Mouse (Mus musculus) lung, embryonic 15.5 days (tissue): ENCODE results near the gene Sel1l. TPM values are rescaled to one million over a fixed set of nuclear protein-coding genes. Genes with fewer than 3 reads are reported as not detected.
"Not testable (repeated sequence)": the region's sequence is repeated elsewhere in the genome, so short reads cannot be mapped to it uniquely, and the experiment has no call there.

Experiments used
- ATAC-seq: fragments of 200-750 bp; cut with Nextera tagmentation; 2 replicates; pipeline ENCODE4 v1.8.0; 2017; ENCODE audit warnings: moderate number of reproducible peaks, borderline replicate concordance; ENCODE audit not compliant: low FRiP score, low TSS enrichment; ENCODE audit errors: extremely low read depth
- H3K27ac ChIP-seq: fragments of 300-500 bp; sonication (generic); 2 replicates; pipeline ENCODE4 v1.5.1; 2015; ENCODE audit warnings: moderate library complexity, mild to moderate bottlenecking, inconsistent platforms
- H3K27me3 ChIP-seq: fragments of 300-500 bp; sonication (generic); 2 replicates; pipeline ENCODE4 v1.6.1; 2015; ENCODE audit warnings: inconsistent platforms
- H3K36me3 ChIP-seq: fragments of 300-500 bp; sonication (generic); 2 replicates; pipeline ENCODE4 v1.6.1; 2015; ENCODE audit warnings: inconsistent platforms
- H3K4me1 ChIP-seq: fragments of 300-500 bp; sonication (generic); 2 replicates; pipeline ENCODE4 v1.6.1; 2015; ENCODE audit warnings: inconsistent platforms
- H3K4me2 ChIP-seq: fragments of 300-500 bp; sonication (generic); 2 replicates; pipeline ENCODE4 v1.6.1; 2015; ENCODE audit warnings: inconsistent platforms, mild to moderate bottlenecking, moderate library complexity
- H3K4me3 ChIP-seq: fragments of 300-500 bp; sonication (generic); 2 replicates; pipeline ENCODE4 v1.5.1; 2015; ENCODE audit warnings: mild to moderate bottlenecking, inconsistent platforms
- H3K9ac ChIP-seq: fragments of 300-500 bp; sonication (generic); 2 replicates; pipeline ENCODE4 v1.6.1; 2015; ENCODE audit warnings: inconsistent platforms
- H3K9me3 ChIP-seq: fragments of 300-500 bp; sonication (generic); 2 replicates; pipeline ENCODE4 v1.6.1; 2016; ENCODE audit warnings: inconsistent platforms
- WGBS: fragments of 180-500 bp; shearing (Covaris S2); methylation state at CpG from one replicate; pipeline ENCODE4 v1.1.7; 2015; 5-methylcytosine and 5-hydroxymethylcytosine counted together
- polyA plus RNA-seq: library from polyadenylated mRNA; unstranded; fragments of >200 nt; fragmentation: Nextera tagmentation; extraction: Ambion mirVana; gene quantifications from 2 replicates; pipeline ENCODE4 v1.2.1, GENCODE M21; 2015

The Sel1l gene
- polyA plus RNA-seq, 1 experiment from 2014 or later: 116 TPM

DNA sequence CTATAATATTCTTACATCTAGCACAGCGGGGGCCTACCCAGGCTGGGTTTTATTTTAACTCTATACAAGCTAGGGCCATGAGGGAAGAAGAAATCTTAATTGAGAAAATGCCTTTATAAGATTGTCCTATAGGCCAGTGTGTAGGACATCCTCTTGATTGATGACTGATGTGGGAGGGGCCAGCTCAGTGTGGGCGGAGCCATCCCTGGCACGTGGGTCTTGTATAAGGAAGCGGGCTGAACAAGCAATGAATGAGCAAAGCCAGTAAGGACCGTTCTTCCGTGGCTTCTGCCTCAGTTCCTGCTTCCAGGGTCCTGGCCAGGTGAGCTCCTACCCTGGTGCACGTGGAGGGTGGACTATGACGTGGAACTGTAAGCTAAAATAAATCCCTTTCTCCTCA is 55.7 kb downstream of the Sel1l start:
- no peak for ATAC-seq
- H3K27me3 ChIP-seq: no peaks in the 10 kb centered on the region
- no peak overlapping the region for H3K4me2 ChIP-seq
- no peak overlapping the region for H3K9ac ChIP-seq
- H3K4me3 ChIP-seq: no peak overlapping the region
- no peaks in the 10 kb centered on the region for H3K4me1 ChIP-seq
- WGBS: 71% methylated on average over 8 of the region's 8 CpGs
- no peak overlapping the region for H3K27ac ChIP-seq
- H3K9me3 ChIP-seq: no peaks in the 10 kb centered on the region
- H3K36me3 ChIP-seq: no peaks in the 10 kb centered on the region

DNA sequence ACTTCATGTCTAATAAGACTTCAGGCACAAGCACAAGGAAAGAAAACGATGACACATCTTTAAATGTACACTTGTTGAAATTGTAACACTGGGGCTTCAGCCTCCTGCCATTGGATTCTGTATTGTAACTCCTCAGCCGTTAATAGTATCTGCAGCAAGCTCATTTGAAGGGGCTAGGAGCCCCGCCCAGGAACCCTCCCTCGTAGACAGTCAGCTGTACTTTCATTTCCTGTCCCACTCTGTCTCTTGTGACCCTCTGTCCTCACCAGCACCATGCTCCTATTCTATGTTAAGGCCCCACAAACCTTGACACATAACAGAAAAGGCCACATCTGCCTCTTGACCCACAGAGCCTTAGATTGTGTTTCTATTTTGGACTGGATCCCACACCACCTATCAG is 57.1 kb downstream of the Sel1l start:
- Histone ChIP-seq H3K4me3 (no peak overlapping the region), H3K4me1 (peaks cover 2% of the 10 kb centered on the region; the same call in 1 of the 2 replicates), H3K9ac (no peak overlapping the region), H3K4me2 (no peak overlapping the region), H3K27ac (no peak overlapping the region), H3K36me3 (no peaks in the 10 kb centered on the region), H3K9me3 (no peaks in the 10 kb centered on the region), H3K27me3 (no peaks in the 10 kb centered on the region)
- no peak for ATAC-seq
- WGBS: 50% methylated on average over 4 of the region's 4 CpGs

DNA sequence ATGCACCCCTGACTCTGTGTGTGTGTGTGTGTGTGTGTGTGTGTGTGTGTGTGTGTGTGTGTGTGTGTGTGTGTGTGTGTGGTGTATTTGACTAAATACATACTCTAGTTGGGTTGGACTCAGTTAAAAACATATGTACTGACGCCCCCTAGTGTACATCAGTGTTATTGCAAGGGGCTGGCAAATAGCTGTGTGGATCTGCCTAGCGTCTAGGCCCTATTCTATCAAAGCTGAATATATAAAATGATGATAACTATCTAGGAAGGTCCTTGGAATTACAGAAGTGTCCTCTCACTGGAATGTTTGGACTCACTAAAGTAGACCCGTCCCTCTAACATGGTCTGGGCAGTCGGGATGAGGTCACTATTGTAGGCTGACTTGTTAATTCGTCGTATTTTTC is 59.2 kb downstream of the Sel1l start:
- Histone ChIP-seq H3K4me3 (no peak overlapping the region), H3K9ac (no peak overlapping the region), H3K27me3 (no peaks in the 10 kb centered on the region), H3K9me3 (no peaks in the 10 kb centered on the region), H3K27ac (no peak overlapping the region), H3K36me3 (no peaks in the 10 kb centered on the region), H3K4me1 (peaks cover 6% of the 10 kb centered on the region; the same call in 1 of the 2 replicates), H3K4me2 (no peak overlapping the region)
- 53% methylated on average over 6 of the region's 6 CpGs for WGBS
- ATAC-seq: peak; percentile 25; the same call in 1 of the 2 replicates

DNA sequence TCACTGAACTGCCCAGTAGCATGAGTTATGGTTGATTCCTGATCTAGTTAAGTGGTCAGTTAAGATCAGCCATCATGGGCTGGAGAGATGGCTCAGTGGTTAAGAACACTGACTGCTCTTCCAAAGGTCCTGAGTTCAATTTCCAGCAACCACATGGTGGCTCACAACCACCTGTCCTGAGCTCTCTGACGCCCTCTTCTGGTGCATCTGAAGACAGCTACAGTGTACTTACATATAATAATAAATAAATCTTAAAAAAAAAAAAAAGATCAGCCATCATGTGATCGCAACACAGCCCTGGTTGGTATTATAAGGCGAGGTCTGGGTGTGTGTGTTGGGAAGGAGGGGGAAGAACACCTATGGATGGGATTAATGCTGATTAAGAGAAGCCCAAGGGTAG is 60.5 kb downstream of the Sel1l start:
- H3K4me2 ChIP-seq, H3K9ac ChIP-seq, H3K9me3 ChIP-seq, H3K4me1 ChIP-seq, ATAC-seq, H3K36me3 ChIP-seq, H3K27me3 ChIP-seq, H3K27ac ChIP-seq, H3K4me3 ChIP-seq: not testable (repeated sequence)
- 58% methylated on average over 3 of the region's 3 CpGs for WGBS

DNA sequence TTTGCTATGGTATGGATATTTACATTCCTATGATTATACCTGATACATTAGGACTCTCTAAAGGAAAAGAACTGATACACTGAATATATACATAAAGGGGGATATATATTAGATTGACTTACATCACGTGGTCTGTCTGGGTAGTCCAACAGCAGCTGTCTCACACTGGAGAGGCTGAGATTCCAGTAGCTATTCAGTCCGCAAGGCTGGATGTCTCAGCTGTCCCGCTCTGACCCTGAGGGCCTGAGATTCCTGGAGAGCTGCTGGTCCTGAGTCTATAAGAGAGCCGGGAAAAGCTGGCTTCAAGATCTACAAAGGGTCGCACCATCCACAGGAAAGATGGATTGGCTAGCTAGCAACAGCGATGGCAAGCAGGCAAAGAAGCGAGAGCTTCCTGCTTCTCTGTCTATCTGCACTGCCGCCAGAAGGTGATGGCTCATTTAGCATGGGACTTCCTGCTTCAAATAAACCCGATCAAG is 61.0 kb downstream of the Sel1l start, which contains the start of gene Ston2:
Ston2 (minus strand) TSS at position 429 of the 479 bp plus-strand sequence.
- no peak within 1 kb of the TSS for H3K27ac ChIP-seq
- no peaks in the 10 kb centered on the region for H3K36me3 ChIP-seq
- H3K4me3 ChIP-seq: no peak within 1 kb of the TSS
- no peak within 1 kb of the TSS for H3K4me2 ChIP-seq
- 63% methylated on average over 9 of the region's 9 CpGs for WGBS
- H3K9ac ChIP-seq: no peak within 1 kb of the TSS
- H3K9me3 ChIP-seq: no peaks in the 10 kb centered on the region
- H3K27me3 ChIP-seq: no peaks in the 10 kb centered on the region
- no peak for ATAC-seq
- H3K4me1 ChIP-seq: peaks cover 6% of the 10 kb centered on the region; the same call in 1 of the 2 replicates

DNA sequence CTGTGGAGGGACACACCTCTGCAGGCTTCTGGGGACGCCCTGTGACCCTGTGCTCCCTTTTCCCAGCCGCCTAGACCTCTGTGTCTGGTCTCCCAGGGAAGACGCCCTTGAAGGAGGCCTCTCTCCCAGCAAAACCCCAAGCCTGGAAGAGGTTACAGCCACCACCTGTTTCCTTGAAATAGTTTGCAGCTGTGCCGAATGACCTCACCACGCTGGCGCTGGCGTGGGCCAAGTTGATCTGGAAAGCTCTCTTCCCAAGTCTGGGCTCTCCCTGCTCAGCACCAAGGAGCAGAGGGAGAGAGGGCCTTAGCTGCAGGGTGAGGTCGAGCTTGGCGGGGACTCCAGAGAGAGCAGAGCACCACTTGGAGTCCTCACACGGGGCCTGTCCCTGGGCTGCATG is 62.6 kb downstream of the Sel1l start:
- Histone ChIP-seq H3K27me3 (no peaks in the 10 kb centered on the region), H3K27ac (no peak overlapping the region; the same call in 1 of the 2 replicates), H3K9ac (no peak overlapping the region), H3K9me3 (no peaks in the 10 kb centered on the region), H3K4me2 (no peak overlapping the region), H3K36me3 (no peaks in the 10 kb centered on the region), H3K4me3 (no peak overlapping the region), H3K4me1 (peaks cover 6% of the 10 kb centered on the region; the same call in 1 of the 2 replicates)
- 29% methylated on average over 10 of the region's 10 CpGs for WGBS
- ATAC-seq: peak; percentile 60; the same call in 1 of the 2 replicates

DNA sequence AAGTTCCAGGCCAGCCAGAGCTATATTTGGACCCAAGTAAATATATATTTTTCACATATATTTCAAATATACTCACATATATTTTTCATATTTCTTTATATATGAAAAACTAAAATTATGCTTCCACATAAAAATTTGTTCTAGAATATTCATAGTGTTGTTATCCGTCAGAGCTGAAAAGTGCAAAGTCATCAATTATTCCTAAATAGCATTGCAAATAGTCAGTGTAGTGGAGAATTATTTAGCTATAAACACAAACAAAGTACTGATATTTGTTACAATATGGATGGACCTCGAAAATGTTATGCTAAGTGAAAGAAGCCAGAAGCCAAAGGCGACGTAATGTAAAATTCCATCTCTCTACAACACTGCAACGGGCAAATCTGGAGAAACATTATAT is 67.5 kb downstream of the Sel1l start:
- Histone ChIP-seq H3K4me2 (no peak overlapping the region), H3K9ac (no peak overlapping the region), H3K27ac (no peak overlapping the region), H3K4me1 (peaks cover 10% of the 10 kb centered on the region; the same call in 1 of the 2 replicates), H3K36me3 (no peaks in the 10 kb centered on the region), H3K9me3 (no peaks in the 10 kb centered on the region), H3K4me3 (no peak overlapping the region), H3K27me3 (no peaks in the 10 kb centered on the region)
- ATAC-seq: no peak
- WGBS: 79% methylated on average over 5 of the region's 5 CpGs

DNA sequence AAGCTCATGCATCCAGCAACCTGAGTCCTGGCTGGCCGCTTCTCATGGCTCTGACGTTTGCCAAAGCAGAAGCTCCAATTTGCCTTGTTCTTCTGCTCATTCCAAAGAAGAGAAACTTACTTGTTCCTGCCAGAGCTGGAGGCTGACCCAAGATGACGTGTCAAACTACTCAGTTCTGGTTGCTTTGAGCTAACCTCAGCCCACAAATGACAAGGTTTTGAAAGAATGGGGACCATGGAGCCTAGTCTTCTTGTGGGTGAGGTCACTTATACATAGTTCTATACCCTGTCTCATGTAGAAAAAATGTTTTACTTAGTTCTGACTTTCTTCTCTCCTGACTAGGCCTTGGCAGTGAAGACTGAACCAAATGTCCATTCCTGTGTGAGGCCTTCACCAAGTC is 68.4 kb downstream of the Sel1l start:
- WGBS: 80% methylated on average over 3 of the region's 3 CpGs

DNA sequence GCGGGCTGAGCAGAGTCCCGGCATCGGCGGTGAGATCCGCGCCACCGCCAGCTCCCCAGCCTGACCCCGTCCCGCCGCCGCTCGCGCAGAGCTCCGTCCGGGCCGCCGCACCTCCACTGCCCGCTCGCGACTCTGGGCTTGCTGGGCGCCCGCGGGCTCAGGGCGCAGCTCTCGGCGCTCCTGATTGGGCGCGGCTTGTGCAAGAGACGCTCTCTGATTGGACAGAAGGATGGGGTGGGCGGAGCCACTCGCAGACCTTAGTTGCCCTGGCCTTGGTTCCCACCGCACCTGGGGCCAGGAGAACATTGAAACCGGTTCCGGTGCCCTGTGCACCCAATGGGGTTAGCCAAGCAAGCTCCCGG is 70.0 kb downstream of the Sel1l start:
- H3K4me3 ChIP-seq: peak overlapping the region; percentile 62
- H3K27ac ChIP-seq: peak overlapping the region; percentile 46; the same call in 1 of the 2 replicates
- H3K9ac ChIP-seq: peak overlapping the region; percentile 41
- no peaks in the 10 kb centered on the region for H3K27me3 ChIP-seq
- ATAC-seq: peak; percentile 91
- peaks cover 10% of the 10 kb centered on the region; the same call in 1 of the 2 replicates for H3K4me1 ChIP-seq
- no peaks in the 10 kb centered on the region for H3K9me3 ChIP-seq
- peak overlapping the region; percentile 92 for H3K4me2 ChIP-seq
- H3K36me3 ChIP-seq: no peaks in the 10 kb centered on the region
- under 1% methylated on average over 35 of the region's 35 CpGs for WGBS

More for the DNA sequence above, 68.4 kb downstream of the Sel1l start:
- Histone ChIP-seq H3K4me1 (peaks cover 10% of the 10 kb centered on the region; the same call in 1 of the 2 replicates), H3K27me3 (no peaks in the 10 kb centered on the region), H3K36me3 (no peaks in the 10 kb centered on the region), H3K9ac (no peak overlapping the region), H3K4me3 (no peak overlapping the region), H3K27ac (no peak overlapping the region), H3K4me2 (no peak overlapping the region), H3K9me3 (no peaks in the 10 kb centered on the region)
- ATAC-seq: no peak

DNA sequence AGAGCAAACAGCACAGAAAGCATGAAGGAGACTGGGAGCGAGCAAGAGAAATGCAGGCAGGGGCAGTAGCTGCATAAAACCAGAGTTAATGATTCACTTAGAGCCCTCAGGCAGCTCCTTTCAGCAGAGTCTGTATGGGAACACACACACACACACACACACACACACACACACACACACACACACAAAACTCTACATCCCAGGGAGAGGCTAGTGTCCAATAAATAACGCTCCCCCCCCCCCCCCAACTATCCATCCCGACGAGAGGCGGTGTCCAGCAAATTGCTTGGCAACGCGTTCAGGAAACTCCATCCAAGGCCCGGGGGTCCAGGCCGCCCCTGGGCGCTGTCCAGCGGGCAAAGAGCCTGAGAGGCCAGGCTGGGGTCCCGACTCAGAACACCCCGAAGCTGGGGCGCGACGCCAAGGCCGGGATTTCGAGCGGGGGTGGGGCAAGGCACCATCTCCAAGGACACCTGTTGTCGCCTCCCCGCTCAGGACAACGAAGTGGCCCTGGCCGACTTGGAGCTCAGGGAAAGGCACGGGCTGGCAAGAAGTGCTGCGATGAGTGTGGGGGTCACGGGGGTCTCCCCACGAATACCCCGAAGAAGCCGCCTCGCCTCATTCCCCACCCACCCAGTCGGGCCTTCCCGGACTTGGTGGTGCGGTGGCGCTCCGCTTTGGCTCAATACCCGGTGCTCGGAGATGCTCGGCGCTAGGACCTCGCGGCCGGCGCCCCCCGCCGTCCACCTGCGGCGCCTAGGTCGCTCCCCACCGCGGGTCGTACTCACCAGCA is 70.5 kb downstream of the Sel1l start:
- H3K4me1 ChIP-seq: peaks cover 10% of the 10 kb centered on the region; the same call in 1 of the 2 replicates
- WGBS: 2% methylated on average over 51 of the region's 51 CpGs
- H3K36me3 ChIP-seq: no peaks in the 10 kb centered on the region
- no peaks in the 10 kb centered on the region for H3K9me3 ChIP-seq
- H3K4me2 ChIP-seq: peak overlapping the region; percentile 92
- peak overlapping the region; percentile 46; the same call in 1 of the 2 replicates for H3K27ac ChIP-seq
- peak overlapping the region; percentile 62 for H3K4me3 ChIP-seq
- ATAC-seq: peak; percentile 83
- H3K27me3 ChIP-seq: no peaks in the 10 kb centered on the region
- peak overlapping the region; percentile 41 for H3K9ac ChIP-seq

DNA sequence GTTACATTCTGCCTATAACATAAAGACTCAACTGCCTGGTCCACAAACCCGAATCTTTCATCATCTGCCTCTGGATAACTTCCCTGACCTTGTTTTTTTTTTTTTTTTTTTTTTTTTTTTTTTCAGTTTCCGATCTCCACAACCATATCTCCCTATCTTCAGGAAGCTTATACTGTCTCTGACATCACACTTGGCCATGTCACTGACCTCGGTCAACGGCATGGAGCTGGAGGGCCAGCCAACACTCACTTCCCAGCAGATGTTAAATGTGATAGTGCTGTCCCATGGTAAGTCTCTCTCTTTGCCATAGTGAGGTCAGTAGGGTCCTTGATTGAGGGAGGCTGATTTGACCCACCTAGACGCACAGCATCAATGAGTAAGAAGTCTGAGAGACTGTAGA is 72.6 kb downstream of the Sel1l start:
- Histone ChIP-seq H3K27me3 (no peaks in the 10 kb centered on the region), H3K4me1 (peaks cover 10% of the 10 kb centered on the region; the same call in 1 of the 2 replicates), H3K9ac (no peak overlapping the region), H3K36me3 (no peaks in the 10 kb centered on the region), H3K4me2 (no peak overlapping the region), H3K9me3 (no peaks in the 10 kb centered on the region), H3K4me3 (no peak overlapping the region), H3K27ac (no peak overlapping the region)
- 65% methylated on average over 5 of the region's 5 CpGs for WGBS
- ATAC-seq: no peak

DNA sequence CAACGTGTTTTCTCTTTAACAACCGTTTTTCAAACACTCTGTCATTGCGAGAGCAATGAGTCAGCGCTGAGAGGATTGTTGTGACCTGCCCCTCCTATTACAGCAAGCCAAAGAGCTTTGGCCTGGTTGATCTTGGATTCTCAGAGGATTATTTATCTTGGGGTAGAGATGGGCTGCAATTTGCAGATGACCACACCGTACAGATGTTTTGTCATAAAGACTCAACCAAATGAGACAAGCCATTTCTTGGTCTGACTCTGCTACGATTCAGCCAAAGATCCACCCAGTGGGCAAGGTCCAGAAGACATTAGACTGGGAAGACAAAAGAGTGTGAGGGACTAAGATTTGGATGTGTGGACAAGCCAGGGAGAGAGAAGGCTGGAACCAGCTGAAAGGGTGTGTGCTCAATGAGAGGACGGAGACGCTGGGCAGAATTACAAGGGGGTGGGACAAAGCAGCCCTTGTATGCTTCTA is 74.1 kb downstream of the Sel1l start:
- Histone ChIP-seq H3K9ac (no peak overlapping the region), H3K9me3 (no peaks in the 10 kb centered on the region), H3K27ac (no peak overlapping the region), H3K4me3 (no peak overlapping the region), H3K36me3 (no peaks in the 10 kb centered on the region), H3K4me2 (no peak overlapping the region), H3K4me1 (peaks cover 10% of the 10 kb centered on the region; the same call in 1 of the 2 replicates), H3K27me3 (no peaks in the 10 kb centered on the region)
- no peak for ATAC-seq
- 57% methylated on average over 8 of the region's 8 CpGs for WGBS
